Mouse (Mus musculus): Measurements from ENCODE around the gene Rtbdn.

DNA sequence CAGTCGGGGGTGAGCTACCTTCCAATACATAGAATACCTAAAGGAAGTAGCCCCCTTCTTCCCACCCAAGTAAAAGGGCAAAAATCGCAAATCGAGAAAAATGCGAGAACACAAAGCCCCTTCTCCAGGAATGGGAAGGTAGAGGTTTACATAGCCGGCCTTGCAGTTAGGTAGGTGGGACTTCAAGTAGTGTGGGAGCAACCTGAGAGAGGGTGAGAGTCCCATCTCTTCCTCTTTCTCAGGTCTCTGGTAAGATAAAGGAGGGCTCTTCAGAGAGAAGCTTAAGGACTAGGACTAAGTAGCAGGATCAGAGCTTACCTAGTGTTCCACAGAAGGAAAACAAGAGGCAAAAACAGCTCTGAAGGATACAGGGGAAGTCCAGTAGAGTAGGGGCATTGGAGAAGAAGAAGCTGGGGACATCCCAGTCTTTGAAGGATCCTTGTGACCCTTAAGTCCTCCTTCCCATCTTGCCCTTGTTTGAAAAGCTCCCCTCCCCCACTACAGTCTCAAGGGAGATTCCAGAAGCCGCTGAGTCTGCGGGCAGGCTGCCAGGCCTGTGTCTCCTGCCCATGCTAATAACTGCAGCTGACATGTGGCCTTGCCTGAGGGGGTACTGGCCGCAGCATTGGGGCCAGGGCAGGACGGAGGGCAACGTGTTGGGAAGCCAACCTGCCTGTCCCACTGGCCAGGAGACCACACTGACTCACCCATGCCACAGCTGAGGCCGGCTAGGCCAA, 34.0 kb downstream of the Rtbdn start:
- TF ChIP-seq CTCF (IDR thresholded peaks at IDR 0.05; ENCODE audit: borderline replicate concordance, insufficient read depth, low read depth, low read length), result no peak
- no peak for TF ChIP-seq POLR2A (IDR thresholded peaks at IDR 0.05; ENCODE audit: borderline replicate concordance, insufficient read depth, low read length)
